Mouse (Mus musculus): ENCODE data around the gene Rorc.

DNA sequence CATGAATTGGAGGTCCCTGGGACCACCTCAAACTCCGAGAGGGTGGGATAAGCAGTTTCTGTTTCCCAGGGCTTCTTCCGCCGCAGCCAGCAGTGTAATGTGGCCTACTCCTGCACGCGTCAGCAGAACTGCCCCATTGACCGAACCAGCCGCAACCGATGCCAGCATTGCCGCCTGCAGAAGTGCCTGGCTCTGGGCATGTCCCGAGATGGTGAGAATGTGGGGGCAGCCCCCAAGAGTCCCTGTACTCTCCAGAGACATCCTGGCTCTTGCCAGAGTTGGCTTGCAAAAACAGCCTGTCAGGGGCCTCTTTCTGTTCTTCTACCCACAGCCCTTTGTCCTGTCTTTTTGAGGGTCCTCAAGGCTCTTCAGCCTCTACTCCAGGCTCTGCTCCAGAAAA lies 14.8 kb downstream of the Rorc start:
- no peak for TF ChIP-seq CTCF (conservative IDR thresholded peaks at IDR 0.05; ENCODE audit: insufficient read depth, insufficient read length, low read depth, low read length)
- TF ChIP-seq POLR2A (IDR thresholded peaks at IDR 0.05; ENCODE audit: low read depth, low read length), result no peak
